Mouse (Mus musculus) gastrocnemius, postnatal 4 days (tissue): Measurements from ENCODE around the gene Sec23a. TPM values are rescaled to one million over a fixed set of nuclear protein-coding genes. Genes with fewer than 3 reads are reported as not detected.
A peak's percentile ranks its signal among the peaks of the same experiment; 100 is the strongest.
"Not testable (repeated sequence)": the region's sequence is repeated elsewhere in the genome, so short reads cannot be mapped to it uniquely, and the experiment has no call there.

Source experiments
- DNase-seq, 2 experiments: peaks; one replicate each; pipeline ENCODE4 v3.0.0; 2021 to 2022; ENCODE audit warnings: low spot score in 2 of 2, mixed read lengths in 2 of 2
- total RNA-seq, 2 experiments: library from RNA; stranded (reverse); gene quantifications; 2 replicates each; pipeline ENCODE4 v1.2.3; 2021

The Sec23a gene
- total RNA-seq, 2 experiments from 2014 or later: 67.4 to 71.8 TPM

- DNase-seq: no peak
Observed at GRCm38 (mm10) chr12:59010482-59010881, 1.3 kb downstream of the Sec23a start.

GRCm38 (mm10) chr12:58985766-58986165 lies 26.1 kb downstream of the Sec23a start:
- DNase-seq: no peak

- not testable (repeated sequence) for DNase-seq
Observed at GRCm38 (mm10) chr12:58981178-58981661, 30.6 kb downstream of the Sec23a start.

GRCm38 (mm10) chr12:58976966-58977365 lies 34.9 kb downstream of the Sec23a start:
- no peak for DNase-seq

GRCm38 (mm10) chr12:58964583-58964982 lies 47.2 kb downstream of the Sec23a start:
- DNase-seq: no peak

- no peak for DNase-seq
Observed at GRCm38 (mm10) chr12:58960844-58961243, 51.0 kb downstream of the Sec23a start.

- DNase-seq: no peak
Observed at GRCm38 (mm10) chr12:58956624-58957023, 55.2 kb downstream of the Sec23a start.

GRCm38 (mm10) chr12:58956162-58956561 lies 55.7 kb downstream of the Sec23a start:
- no peak for DNase-seq

GRCm38 (mm10) chr12:58947879-58948278 lies 63.9 kb downstream of the Sec23a start:
- no peak for DNase-seq

GRCm38 (mm10) chr12:58947231-58947630 lies 64.6 kb downstream of the Sec23a start:
- DNase-seq: peak in 1 of 2 experiments; percentile 29

- no peak for DNase-seq
Observed at GRCm38 (mm10) chr12:58942544-58942943, 69.3 kb downstream of the Sec23a start.

GRCm38 (mm10) chr12:58934580-58934979 lies 77.2 kb downstream of the Sec23a start:
- DNase-seq: no peak

- DNase-seq: no peak
Observed at GRCm38 (mm10) chr12:58924996-58925395, 86.8 kb downstream of the Sec23a start.

- peak in 1 of 2 experiments; percentile 18 for DNase-seq
Observed at GRCm38 (mm10) chr12:58924025-58924424, 87.8 kb downstream of the Sec23a start.

- DNase-seq: no peak
Observed at GRCm38 (mm10) chr12:58920775-58921174, 91.0 kb downstream of the Sec23a start.

- no peak for DNase-seq
Observed at GRCm38 (mm10) chr12:58919516-58919915, 92.3 kb downstream of the Sec23a start.

GRCm38 (mm10) chr12:58909826-58910225 lies 102.0 kb downstream of the Sec23a start:
- DNase-seq: no peak

Other genes starting within 250 kb of the Sec23a start
- 1 to 10 TPM; 8.1 to 8.3 TPM for gene Gemin2, start 1.4 kb upstream of the Sec23a start, total RNA-seq
- 10 to 100 TPM; 40.8 to 44.7 TPM for gene Trappc6b, start 49.5 kb upstream of the Sec23a start, total RNA-seq
- 10 to 100 TPM; 32.4 to 41.1 TPM for gene Pnn, start 54.9 kb upstream of the Sec23a start, total RNA-seq
- gene Mia2, start 83.8 kb upstream of the Sec23a start, total RNA-seq: 10 to 100 TPM; 53.0 to 68.1 TPM
- gene Fbxo33, start 207.7 kb upstream of the Sec23a start, total RNA-seq: 1 to 10 TPM; 6.9 to 7.4 TPM